Mouse (Mus musculus): ENCODE measurements at regions not wholly inside any gene's neighbourhood (a gene's known extent, or its start where the extent isn't known, plus 50 kb on each side); places are given as distances from the start of the nearest gene placed in this dataset.
A peak's percentile ranks its signal among the peaks of the same experiment; 100 is the strongest.

- no peak for DNase-seq
Observed at GRCm38 (mm10) chr11:15572716-15573115, 684.8 kb upstream of the Vstm2a start.

DNA sequence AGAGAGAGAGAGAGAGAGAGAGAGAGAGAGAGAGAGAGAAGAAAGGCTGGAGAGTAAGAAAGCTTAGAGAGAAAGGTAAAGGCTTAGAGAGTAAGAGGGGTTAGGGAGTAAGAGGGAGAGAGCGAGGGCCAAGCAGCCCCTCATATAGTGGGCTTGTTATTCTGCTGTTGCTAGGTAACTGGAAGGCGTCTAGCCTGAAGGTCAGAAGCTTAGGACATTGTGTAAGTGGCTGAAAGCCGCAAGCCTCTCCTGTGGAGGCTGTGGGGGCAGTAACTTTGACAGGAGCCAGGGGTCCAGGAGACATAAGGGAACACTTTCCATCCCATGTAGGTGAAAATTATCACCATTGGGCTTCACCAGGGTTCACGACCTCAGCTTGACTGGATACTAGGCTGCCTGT lies 637.6 kb upstream of the Vstm2a start:
- DNase-seq: no peak

DNA sequence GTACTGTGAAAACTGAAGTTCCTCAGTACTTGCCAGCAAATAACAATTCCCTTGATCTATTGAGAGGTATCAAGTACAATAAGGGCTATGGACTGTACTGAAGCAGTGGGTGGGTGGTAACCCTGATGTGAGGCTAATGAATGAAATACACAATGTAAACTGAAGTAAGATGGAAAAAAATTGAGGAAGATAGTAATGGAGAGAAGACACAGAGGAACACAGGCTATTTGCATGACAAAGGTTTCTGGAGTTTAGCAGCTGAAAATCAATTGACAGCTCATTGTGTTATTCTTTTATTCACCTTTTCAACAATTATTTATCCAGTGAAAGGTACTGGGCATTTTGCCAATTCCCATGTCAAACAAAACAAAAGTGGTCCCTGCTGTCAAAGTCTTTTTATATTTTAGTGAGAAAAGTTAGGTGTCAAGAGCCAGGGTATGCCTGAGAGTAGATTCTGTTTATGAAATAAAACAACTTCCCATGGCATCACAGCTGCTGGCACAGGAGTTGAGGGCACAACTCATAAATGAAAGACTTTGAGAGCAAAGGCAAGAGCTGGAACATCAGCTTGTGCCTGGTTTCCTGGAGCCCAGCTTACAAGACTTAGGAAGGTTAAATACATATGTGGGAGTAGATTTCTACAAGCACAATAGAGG lies 608.4 kb upstream of the Vstm2a start:
- no peak for DNase-seq

DNA sequence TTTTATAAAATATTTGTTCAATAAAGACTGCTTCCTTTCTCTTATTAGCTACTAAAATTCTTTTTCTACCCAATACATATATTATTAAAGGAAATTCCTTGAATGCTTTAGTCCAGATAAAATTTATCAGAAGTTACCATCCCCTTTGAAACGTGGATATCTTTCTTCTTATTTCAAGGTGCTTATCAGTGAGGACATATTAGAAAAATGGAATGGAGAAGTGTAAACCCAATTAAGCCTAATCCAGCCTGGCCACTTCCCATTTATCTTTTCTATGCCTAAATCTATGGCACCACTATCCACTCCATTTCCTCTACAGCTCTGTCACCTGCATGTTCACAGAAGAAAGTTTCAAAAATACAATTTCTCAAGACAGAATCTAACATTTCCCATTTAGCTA lies 568.5 kb upstream of the Vstm2a start:
- no peak for DNase-seq

DNA sequence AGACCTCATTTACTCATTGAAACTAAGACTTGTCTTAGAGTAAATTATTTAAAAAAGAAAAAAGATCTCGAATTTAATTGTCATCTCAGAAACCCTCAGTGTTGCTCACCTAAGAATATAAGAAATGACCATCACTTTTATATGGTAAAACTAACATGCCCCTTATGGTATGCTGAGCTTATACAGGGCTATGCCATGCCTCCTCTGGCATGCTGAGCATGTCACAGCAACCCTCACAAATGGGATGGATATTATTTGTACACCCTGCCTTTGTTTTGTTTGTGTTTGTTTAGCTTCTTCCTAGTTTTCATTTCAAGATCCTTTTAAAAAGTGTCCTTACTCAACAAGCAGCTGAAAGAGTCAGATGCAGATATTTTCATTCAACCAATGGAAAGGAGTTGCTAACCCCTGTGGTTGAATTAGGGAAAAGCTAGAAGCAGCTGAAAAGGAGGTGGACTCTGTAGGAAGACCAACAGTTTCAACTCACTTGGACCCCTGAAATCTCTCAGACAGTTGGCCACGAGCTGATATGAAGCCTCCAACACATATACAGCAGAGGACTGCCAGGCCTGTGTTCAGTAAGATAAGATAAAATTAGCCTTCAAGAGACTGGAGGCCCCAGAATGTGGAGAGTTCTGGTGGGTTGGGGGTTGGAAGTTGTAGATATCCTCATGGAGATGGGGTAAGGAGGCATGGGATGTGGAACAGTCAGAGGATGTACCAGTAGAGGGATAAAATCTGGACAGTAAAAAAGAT lies 559.3 kb upstream of the Vstm2a start:
- DNase-seq: no peak

DNA sequence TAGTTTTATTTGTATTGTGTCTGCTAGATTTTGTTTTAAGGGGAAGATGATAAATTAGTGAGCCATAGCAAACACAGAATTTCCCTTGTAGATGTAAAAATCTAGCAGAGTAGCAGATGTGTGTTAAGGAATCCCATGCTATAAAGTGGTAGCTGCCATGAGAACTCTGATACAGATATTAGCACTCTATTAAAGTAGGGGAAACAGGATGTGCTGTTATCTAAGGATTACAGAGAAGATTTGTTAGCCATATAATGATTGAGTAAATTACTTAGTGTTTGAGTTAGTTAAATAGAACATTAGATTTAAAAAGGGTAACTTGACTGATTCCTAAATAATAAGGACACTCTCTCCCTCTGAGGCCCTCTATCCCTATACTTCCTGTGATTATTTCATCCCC lies 541.5 kb upstream of the Vstm2a start:
- DNase-seq: no peak

DNA sequence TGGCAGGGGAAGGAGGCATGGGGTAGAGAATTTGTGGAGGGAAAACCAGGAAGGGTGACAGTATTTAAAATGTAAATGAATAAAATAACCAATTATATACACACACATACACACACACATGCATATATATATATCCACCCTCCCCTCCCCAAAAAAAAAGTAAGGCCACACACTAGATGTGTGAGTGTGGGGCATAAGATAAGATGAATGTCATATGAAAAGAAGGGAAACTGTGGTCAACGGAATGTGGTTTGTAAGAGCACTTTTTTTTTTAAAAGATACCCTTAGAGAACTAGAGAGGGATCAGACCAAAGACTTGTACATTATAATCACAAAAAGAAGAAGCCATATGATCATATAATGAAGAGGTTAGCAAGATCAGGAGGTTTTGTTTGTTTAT lies 540.0 kb upstream of the Vstm2a start:
- no peak for DNase-seq

- no peak for DNase-seq
Observed at GRCm38 (mm10) chr11:15737621-15738020, 519.9 kb upstream of the Vstm2a start.

DNA sequence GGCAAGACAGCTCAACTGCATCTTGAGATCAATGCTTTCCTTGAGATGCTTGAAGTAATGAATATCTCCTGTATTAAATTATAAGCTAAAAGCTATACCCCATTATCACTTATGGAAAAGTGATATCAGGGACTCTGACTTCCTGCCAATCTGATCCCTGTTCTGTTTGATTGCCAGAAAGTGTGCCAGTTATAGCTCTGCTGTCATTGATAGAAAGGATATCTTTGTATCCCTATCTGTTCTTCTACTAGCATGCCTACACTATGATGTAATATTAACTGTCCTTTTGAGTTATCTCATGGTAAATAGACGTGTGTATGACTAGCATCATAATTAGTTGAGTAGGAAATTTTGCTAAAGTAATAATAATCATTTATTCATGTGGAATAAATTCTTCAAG lies 501.5 kb upstream of the Vstm2a start:
- no peak for DNase-seq

GRCm38 (mm10) chr11:15769651-15770617 lies 487.6 kb upstream of the Vstm2a start:
- DNase-seq: peak; percentile 24
